Mouse (Mus musculus): ENCODE data around the gene Ctnnd2.

Gene Ctnnd2

DNA sequence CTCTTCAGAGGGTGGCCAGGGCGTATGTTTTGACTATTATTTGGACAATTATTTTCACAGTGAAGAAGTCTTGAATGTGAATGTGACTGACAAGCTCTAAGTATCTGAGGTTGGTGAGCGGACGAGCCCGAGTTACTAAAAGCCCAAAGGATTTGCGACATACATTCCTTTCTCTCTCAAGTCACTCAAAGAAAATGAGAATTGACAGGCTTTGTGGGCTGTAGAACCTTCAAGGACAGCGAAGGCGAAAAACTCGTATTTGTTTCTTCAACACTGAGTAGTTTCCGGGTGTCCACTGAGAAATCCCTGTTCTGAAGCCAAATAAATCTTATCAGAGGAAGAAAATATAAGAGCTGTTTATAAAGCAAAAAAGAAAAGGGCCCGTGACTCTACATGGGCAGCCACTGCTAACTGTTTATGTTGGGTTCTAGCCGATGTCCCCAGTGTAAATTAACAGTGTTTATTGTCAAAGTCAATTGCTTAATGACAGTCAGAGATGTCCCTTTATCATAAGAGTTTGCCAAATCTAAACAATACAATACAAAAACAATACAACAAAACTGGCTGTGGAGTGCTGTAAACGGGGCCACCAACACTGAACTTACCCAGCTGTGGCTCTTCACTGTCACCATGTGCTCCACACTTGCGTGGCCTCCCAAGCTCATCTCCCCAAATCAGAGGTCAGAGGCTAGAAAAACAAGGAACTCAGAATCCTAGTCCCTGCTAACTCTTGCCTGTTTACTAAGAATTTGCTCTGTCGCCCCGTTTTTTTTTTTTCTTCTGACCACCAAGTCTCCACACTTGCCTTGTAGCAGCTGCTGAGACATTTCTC, 818.2 kb downstream of the Ctnnd2 start:
- peak; percentile 15 for DNase-seq (ENCODE audit: low spot score)

DNA sequence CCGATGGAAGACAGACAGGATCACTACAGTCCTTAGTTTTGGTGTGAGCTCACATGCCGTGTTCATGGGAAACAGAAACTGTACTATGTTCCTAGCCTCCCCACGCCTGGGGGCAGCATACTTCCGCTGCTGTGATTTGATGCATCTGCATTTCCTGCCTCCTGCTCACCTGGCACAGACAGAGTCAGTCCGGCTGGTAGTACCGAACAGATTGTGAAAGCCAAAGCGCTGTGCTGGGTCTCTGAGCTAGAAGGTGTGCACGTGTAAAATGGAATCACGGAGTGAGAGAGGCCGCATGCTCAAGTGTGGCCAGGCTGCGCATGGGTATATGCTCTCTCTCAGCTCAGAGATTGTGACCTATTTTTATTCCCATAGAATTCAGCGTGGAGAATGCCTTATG, 820.0 kb downstream of the Ctnnd2 start:
- DNase-seq (ENCODE audit: low spot score): no peak

DNA sequence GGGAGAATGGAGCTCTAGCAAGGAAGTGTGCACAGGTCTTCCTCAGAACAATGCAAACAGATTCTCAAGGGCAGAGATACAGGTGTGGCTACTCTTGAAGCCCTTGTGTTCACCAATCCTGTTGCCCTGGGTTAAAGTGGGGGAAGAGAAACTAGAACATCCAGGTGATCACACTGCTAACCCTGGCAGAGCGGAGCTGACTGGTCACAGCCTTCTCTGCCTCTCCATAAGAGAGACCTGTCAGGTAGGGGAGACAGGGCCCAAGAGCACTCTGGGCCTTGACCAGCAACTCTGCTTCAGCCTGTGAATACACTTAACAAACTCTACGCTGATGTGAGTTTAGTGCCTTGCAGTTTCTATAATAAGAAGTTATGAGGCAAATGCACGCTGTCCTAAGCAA, 820.5 kb downstream of the Ctnnd2 start:
- no peak for DNase-seq (ENCODE audit: low spot score)

DNA sequence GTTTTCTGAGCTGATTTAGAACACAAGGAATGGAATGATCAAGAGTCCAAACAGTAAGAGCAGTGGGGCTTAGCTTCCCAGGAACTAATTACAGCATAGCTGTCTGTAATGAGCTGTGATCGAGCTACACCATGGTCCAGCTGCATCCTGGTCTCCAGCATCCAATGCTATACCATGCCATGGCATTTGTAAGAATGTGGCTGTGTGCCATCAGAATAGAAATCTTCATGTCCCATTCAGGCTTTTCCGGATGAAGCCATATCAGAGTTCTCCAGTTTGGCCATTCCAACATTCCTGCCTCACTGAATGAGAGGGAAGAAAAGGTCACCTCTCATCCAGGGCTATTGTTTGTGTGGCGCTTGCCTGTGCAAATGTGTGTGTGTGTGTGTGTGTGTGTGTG, 823.0 kb downstream of the Ctnnd2 start:
- DNase-seq (ENCODE audit: low spot score): no peak

- no peak for DNase-seq (ENCODE audit: low spot score)
These were observed 832.1 kb downstream of the Ctnnd2 start for GRCm38 (mm10) chr15:31004468-31004867.

DNA sequence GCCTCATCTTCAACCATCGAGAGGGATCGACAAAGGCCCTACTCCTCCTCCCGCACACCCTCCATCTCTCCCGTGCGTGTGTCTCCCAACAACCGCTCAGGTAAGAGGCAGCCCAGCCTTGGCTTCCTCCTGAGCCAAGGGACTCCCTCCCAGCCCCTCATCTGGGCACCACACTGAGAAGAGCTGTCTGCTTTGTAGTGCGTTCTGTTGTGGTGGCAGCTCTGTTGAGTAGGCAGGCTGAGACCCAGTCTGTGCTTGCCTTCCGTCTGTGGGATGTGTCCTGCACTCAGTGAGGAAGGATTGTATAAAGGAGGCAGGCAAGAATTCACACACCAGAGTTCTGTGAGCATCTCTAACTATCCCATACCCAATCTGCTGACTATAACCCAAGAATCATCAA, 832.6 kb downstream of the Ctnnd2 start:
- DNase-seq (ENCODE audit: low spot score): no peak

- DNase-seq (ENCODE audit: low spot score): no peak
These were observed 833.8 kb downstream of the Ctnnd2 start for GRCm38 (mm10) chr15:31006050-31006824.

DNA sequence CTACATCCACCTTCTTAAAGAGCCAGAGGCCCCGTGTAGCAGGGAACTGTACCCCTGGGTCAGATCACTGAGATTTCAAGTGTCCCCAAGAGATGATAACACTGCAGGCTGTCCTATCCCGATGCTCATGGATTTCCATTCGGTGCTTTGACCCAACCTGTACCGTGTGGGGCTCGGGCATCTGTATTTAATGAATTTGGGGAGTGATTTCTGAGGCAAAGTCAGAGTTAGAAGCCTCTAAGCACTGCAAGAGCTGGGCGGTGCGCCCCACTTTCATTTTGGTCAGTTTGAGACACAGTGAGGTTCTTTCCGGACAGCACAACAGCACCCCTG, 834.4 kb downstream of the Ctnnd2 start:
- no peak for DNase-seq (ENCODE audit: low spot score)

- DNase-seq (ENCODE audit: low spot score): no peak
These were observed 836.2 kb downstream of the Ctnnd2 start for GRCm38 (mm10) chr15:31008594-31008993.

GRCm38 (mm10) chr15:31020769-31021168, 848.4 kb downstream of the Ctnnd2 start:
- no peak for DNase-seq (ENCODE audit: low spot score)

GRCm38 (mm10) chr15:31022012-31022411, 849.6 kb downstream of the Ctnnd2 start:
- DNase-seq (ENCODE audit: low spot score): no peak

DNA sequence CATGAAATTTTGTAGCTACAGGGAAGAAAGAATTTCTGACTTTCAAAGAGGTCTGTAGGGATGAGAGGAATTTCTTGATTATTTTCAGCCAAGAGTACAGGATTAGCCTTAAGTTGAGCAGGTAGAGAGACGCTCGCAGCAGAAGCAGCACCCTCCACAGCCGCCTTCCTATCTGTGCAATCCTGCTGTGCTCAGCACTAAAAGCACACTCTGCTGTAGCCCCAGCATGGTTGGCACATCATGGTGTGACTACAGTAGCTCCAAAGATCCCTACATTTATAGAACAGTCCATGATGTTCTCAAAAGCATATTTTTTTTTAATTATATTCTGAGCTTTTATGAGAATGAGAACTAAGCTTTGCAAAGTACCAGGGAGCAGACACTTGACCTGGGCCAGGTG, 850.1 kb downstream of the Ctnnd2 start:
- no peak for DNase-seq (ENCODE audit: low spot score)

GRCm38 (mm10) chr15:31023766-31024165, 851.4 kb downstream of the Ctnnd2 start:
- no peak for DNase-seq (ENCODE audit: low spot score)

- no peak for DNase-seq (ENCODE audit: low spot score)
These were observed 855.2 kb downstream of the Ctnnd2 start for GRCm38 (mm10) chr15:31027448-31028230.

DNA sequence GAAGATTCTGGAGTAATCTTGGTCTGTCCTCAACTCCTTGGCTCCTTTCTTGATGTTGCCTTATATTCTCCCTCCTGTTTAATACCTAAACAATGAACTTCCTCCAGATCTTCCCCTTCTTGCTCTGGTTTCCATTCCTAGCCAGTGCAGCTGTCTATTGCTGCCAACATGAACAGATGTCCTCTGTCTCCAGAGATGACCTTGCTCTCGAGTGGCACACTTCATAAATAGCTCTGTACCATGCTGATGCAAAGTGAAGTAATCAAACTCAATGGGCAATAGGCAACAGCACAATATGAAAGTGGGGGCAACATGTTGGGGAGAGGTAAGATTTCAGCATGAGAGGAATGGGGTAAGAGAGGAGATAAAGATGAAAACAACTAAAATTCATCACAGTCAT, 872.6 kb downstream of the Ctnnd2 start:
- no peak for DNase-seq (ENCODE audit: low spot score)

DNA sequence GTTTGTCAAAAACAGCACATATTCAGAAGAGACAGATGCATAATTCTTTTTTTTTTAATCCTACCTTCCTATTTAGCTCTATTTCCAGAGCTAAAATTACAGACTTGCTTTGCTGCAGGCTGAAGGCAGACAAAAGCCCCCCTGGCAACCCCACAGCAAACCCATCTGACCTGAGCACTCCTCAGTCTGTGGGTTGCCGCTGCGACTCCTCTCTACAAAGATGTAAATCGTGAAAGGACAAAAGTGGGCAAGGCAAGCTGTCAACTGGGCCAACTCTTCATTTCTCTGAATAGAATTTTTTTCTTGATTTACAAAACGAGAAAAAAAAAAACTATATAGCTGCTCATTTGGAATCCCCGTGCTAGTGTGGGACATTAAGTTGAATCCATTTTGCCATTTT, 879.1 kb downstream of the Ctnnd2 start:
- DNase-seq (ENCODE audit: low spot score): no peak

DNA sequence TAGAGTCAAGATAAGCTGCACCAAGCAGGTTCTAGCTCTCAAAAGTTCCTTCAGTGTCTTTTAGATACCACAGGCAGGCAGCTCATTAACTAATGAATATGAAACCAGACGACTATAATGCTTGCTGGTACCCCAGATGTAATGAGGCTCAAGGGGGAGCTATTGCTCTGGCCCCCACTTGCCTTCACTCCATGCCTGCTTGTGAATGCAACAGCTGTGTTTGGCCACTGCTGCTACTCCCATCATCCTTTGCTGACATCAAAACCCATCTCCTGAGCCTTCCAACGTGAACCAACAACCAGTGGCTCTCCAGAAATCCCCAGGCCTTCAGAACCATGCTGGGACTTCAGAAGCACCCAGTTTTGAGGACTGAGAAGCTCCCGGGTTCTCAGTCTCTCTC, 883.8 kb downstream of the Ctnnd2 start:
- DNase-seq (ENCODE audit: low spot score): no peak

- DNase-seq (ENCODE audit: low spot score): no peak
These were observed 885.9 kb downstream of the Ctnnd2 start for GRCm38 (mm10) chr15:31058315-31058714.

- DNase-seq (ENCODE audit: low spot score): no peak
These were observed 891.3 kb downstream of the Ctnnd2 start for GRCm38 (mm10) chr15:31063734-31064133.

- no peak for DNase-seq (ENCODE audit: low spot score)
These were observed 895.7 kb downstream of the Ctnnd2 start for GRCm38 (mm10) chr15:31068127-31068526.

DNA sequence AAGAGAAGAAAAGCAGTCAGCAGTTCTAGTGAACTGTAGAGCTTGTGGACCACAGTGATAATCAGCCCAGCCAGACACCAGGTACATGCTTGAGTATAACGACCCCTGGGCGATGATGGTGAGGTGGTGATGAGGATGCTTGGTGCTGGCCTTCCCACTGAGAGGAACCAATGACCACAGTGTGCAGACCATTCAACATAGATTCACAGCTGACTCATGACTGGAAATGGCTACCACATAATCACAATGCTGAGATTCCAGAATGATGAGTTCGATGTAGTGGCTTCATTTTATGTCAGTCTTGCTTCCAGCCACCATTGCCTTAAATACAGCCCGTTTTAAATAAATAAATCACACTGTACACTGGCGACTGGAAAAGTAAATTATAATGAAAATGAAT, 897.9 kb downstream of the Ctnnd2 start:
- DNase-seq (ENCODE audit: low spot score): no peak
